Mouse (Mus musculus) left cerebral cortex, adult 2 months (tissue): ENCODE measurements at regions not wholly inside any gene's neighbourhood (a gene's known extent, or its start where the extent isn't known, plus 50 kb on each side); places are given as distances from the start of the nearest gene placed in this dataset.

Experiments
- DNase-seq, 2 experiments: peaks; one replicate each; pipeline ENCODE4 v3.0.0; 2021 to 2022; ENCODE audit warnings: low spot score in 2 of 2, mixed read lengths in 1 of 2; ENCODE audit errors: extremely low spot score in 1 of 2
- H3K27ac ChIP-seq: fragments of 200-600 bp; 2 replicates; pipeline ENCODE4 v1.8.1; 2022
- H3K4me3 ChIP-seq: fragments of 200-600 bp; 2 replicates; pipeline ENCODE4 v1.8.1; 2022
- CTCF ChIP-seq: fragments of 200-600 bp; IDR thresholded peaks from 2 replicates; pipeline ENCODE4 v1.8.1; 2022; ENCODE audit warnings: antibody characterized with exemption, mild to moderate bottlenecking, moderate library complexity
- intact Hi-C: fragments of 180-260 bp; cut with DNase I; formaldehyde crosslinking; loops from one replicate; pipeline ENCODE4 v1.15.1; 2025

- intact Hi-C loops: no loop called here
- no peak overlapping the region for H3K4me3 ChIP-seq
- H3K27ac ChIP-seq: no peak overlapping the region
- no peak for DNase-seq
- TF ChIP-seq CTCF: peak; percentile 42
Observed at GRCm38 (mm10) chr5:101005216-101005615, 159.7 kb downstream of the Gpat3 start.

- Histone ChIP-seq H3K27ac (no peak overlapping the region), H3K4me3 (no peak overlapping the region)
- TF ChIP-seq CTCF: no peak
- intact Hi-C loops: no loop called here
- no peak for DNase-seq
Observed at GRCm38 (mm10) chr5:101000436-101000835, 154.9 kb downstream of the Gpat3 start.

- TF ChIP-seq CTCF: no peak; the same call in none of the 2 replicates
- intact Hi-C loops: no loop called here
- Histone ChIP-seq H3K4me3 (no peak overlapping the region), H3K27ac (no peak overlapping the region)
- no peak for DNase-seq
Observed at GRCm38 (mm10) chr5:100992365-100992764, 146.9 kb downstream of the Gpat3 start.

- DNase-seq: peak; percentile 9 to 10
- peak; percentile 58 for TF ChIP-seq CTCF
- intact Hi-C loops: no loop called here
- Histone ChIP-seq H3K27ac (no peak overlapping the region), H3K4me3 (no peak overlapping the region)
Observed at GRCm38 (mm10) chr5:100991626-100992025, 146.1 kb downstream of the Gpat3 start.

GRCm38 (mm10) chr5:100982573-100982936 is 137.0 kb downstream of the Gpat3 start:
- DNase-seq: no peak
- intact Hi-C loops: no loop called here
- Histone ChIP-seq H3K27ac (no peak overlapping the region), H3K4me3 (no peak overlapping the region)
- TF ChIP-seq CTCF: no peak

GRCm38 (mm10) chr5:100981849-100982572 is 136.5 kb downstream of the Gpat3 start:
- intact Hi-C loops: no loop called here
- TF ChIP-seq CTCF: no peak
- Histone ChIP-seq H3K27ac (no peak overlapping the region), H3K4me3 (no peak overlapping the region)
- no peak for DNase-seq

GRCm38 (mm10) chr5:100976736-100977135 is 131.2 kb downstream of the Gpat3 start:
- Histone ChIP-seq H3K4me3 (no peak overlapping the region), H3K27ac (no peak overlapping the region)
- no peak for TF ChIP-seq CTCF
- no peak for DNase-seq
- intact Hi-C loops: no loop called here

- intact Hi-C loops: no loop called here
- H3K4me3 ChIP-seq: no peak overlapping the region
- H3K27ac ChIP-seq: no peak overlapping the region
- DNase-seq: no peak
- no peak for TF ChIP-seq CTCF
Observed at GRCm38 (mm10) chr5:100951210-100951609, 105.7 kb downstream of the Gpat3 start.
